Mouse (Mus musculus) frontal cortex, adult (tissue): ENCODE measurements at regions not wholly inside any gene's neighbourhood (a gene's known extent, or its start where the extent isn't known, plus 50 kb on each side); places are given as distances from the start of the nearest gene placed in this dataset.

Source experiments
- ATAC-seq: cut with Nextera tagmentation; 2 replicates; pipeline ENCODE4 v1.9.2; 2017; ENCODE audit warnings: mild to moderate bottlenecking, moderate library complexity, mixed read lengths; ENCODE audit not compliant: low TSS enrichment

DNA sequence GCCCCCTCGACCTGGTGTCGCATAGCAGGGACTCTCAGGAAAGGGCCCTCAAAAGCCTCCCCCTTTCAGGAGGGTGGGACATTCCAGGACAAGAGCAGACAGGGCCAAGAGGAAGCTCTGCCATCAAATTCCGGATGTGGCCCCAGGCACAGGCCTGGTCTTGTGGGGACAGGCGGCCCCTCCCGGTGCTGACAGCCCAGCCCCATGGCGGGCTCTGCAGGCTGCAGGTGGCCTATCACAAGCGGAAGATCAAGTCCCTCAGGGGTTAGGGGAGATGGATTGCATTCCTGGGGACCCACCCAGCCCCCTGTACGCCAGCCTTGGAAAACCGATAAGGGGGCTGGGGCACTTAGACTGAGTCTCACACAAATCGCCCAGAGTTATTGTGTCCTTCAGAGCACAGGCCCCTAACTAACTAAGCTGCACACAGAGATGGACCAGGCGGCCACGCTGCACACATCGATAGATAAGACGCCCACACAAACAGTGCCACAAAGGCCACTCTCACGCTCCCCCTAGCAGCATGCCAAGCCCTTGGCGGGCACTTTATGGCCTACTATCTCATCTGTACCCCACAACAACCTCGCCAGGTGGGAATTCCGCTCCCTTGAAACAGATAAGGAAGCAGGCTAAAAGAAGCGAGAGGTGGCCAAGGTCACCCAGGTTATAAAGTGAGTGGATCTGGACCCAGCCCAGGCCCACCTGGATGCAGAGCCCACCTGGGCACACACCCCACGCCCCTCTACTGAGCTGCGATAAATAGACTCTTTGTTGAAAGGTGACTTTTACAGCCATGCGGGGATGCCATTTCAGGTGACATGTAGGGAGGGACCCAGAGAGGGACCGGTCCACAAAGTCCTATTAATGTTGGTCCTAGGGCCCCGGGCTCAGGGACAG is 55.5 kb downstream of the Gm5294 start:
- no peak for ATAC-seq

DNA sequence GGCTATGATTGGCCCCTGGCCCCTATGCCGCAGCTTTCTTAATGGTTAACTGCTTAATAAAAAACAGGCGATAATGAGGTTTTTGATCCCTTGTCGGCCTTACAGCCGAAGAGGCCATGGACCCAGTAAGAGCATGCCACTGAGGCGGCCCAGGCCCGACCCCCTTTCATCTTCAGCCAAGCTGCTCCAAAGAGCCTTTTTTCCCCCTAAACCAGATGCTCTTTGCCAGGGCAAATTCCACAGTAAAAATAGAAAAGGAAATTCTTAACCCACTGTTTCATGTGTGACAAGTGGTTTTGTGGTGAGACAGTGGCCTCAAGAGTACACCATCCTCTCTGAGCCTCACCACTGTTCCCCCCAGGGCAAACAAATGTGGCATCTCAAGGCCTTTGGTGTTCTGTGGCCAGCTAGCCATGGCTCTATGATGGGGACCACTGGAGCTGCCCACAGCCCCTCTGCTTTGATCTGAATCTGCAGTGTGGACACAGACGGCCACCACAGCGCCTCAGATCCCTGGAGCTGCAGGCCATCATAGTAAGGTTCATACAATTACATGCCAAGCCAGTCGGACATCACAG is 61.9 kb downstream of the Gm5294 start:
- ATAC-seq: no peak

- ATAC-seq: no peak
Observed at GRCm38 (mm10) chr5:138883573-138883972, 63.7 kb downstream of the Gm5294 start.

GRCm38 (mm10) chr5:138885905-138886304 is 66.0 kb downstream of the Gm5294 start:
- ATAC-seq: no peak

DNA sequence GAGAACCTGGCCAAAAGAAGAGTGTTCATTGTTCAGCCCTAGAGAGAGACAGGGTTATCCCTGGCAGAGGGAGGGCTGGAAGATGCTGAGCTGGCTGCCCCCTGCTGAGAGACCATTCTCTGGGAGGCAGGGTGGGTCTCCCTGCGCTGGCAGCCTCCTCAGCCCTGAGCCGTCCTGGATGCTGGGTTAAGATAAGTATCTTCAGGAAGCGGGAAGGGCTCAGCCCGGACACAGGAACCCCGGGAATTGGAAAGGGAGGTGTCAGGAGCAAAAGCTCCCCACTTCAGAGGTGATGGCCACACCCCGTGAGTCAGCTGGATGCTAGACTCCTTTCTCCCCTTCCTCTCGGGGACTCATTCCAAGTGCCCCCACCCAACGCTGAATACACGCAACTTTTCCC is 68.9 kb downstream of the Gm5294 start:
- ATAC-seq: no peak

- ATAC-seq: peak; percentile 62; the same call in 1 of the 2 replicates
Observed at GRCm38 (mm10) chr5:138889760-138890159, 69.9 kb downstream of the Gm5294 start.

GRCm38 (mm10) chr5:138894496-138894895 is 74.6 kb downstream of the Gm5294 start:
- peak; percentile 93 for ATAC-seq

DNA sequence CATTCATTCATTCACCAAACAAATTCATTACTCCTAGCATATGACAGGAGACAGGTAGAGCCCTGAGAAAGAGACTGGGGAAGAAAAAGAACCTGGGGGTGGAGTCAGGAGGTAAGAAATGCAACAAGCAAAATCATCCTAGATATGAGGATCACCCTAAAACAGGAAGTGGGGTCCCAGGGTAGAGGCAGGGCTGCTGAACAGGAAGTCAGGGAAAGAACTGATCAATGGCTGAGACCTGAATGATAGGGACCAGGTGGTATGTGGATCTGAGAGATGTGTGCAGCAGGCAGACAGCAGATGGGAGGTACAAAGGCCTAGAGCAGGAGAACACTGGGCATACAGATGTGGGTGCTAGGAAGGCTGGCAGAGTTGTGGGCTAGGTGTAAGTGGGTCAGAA is 77.4 kb downstream of the Gm5294 start:
- no peak for ATAC-seq

DNA sequence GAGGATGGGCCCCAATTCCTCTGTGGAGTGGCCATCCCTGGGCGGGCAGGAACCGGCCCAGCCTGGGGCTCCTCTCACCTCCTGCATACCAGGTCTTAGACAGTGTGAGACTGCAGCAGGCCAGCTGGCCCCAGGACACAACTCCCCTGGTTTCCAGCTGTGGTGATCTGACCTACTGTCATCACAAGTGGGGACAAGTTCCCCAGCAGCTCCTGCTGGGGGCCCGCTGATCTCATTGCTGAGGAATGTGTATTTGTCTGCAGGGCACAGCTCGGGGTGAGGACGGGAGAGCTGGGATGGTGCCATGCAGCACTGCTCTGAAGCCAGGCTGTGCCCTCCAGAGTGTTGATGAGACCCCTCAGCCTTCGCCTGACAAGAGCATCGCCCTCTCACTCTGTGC is 78.6 kb downstream of the Gm5294 start:
- no peak for ATAC-seq

DNA sequence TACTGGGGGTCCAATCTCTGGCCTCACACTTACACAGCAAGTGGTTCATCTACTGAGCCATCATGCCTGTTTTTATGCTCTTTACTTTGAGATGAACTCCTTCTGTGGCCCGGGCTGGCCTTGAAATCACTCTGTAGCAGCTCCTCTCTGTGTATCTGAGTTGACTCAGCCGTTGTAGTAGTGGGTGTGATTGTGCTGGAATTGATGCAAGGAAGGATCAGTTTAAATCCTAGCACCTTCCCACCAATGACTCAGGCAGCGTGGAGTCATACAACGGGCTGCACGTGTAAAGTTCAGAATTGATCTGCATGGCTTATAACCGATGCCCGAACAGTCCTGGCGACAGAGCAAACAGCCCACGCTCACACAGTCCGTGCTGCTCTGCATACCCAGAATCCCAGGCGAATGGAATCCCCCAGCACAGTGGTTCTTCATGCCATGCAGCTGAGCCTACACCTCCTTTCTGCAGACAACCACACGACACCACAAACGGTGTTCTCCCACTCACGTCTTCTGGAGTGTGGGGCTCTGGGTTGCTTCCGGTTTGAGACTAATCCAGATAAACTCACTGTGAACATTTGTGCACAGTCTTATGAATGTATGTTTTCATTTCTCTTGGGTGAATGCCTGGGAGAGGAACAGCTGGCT is 81.2 kb downstream of the Gm5294 start:
- peak; percentile 95 for ATAC-seq

DNA sequence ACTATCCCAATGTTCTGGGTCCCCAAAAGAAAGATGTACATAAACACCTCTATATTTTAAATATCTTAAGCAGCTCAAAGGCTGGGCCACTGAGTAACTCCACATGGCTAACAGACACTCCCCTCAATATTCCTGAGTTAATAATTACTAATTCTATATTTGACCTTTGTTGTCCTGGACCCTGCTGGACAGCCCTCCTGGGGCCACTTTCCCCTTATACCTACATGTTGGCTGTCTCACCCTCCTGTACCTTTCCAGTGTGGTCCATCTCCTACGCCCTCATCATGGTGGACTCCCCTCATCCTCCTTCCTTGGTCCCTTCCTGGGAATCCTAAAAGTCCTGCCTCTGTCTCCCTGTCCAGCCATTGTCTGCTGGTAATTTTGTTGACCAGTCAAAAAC is 82.4 kb downstream of the Gm5294 start:
- no peak for ATAC-seq

DNA sequence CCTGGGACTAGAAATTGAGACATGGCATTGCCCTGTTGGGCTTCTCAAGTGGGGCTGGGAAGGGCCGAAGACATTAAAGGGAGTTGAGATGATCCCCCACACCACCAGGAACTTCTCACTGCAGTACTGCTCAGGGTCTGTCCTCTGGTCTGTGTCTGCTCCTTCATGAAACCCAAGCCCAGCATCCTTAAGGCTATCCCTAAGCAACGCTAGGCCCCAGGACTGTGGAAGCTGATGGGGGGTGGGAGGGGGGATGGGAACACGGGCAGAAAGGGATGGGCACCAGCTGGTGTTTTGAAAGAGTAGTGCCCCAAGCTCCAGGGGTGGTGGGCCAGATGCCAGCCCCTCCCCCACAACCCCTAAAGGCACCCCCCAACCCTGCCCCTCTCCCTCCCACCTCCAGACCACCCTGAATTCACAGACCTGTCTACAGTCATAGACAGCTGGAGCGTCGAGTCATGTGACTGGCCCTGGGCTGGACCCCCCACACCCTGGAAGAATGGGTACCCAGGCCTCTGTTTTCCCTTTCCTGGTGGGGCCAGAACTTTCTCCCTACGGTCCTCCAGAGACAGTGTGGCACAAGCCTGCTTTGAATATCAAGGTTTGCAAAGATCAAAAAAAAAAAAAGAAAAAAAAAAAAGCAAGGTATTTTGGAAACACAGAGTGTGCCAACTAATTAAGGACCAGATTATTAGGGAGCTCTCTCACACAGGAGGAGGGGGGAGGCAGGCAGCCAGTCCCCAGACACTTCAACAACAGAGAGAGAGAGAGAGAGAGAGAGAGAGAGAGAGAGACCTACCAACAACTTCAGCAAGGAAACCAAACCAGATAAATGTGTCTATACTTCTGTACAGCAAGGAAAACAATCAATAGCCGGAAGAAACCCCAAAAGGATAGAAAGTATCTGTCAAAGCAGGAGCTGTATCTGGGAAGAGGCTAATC is 85.1 kb downstream of the Pdgfa start:
- no peak for ATAC-seq

DNA sequence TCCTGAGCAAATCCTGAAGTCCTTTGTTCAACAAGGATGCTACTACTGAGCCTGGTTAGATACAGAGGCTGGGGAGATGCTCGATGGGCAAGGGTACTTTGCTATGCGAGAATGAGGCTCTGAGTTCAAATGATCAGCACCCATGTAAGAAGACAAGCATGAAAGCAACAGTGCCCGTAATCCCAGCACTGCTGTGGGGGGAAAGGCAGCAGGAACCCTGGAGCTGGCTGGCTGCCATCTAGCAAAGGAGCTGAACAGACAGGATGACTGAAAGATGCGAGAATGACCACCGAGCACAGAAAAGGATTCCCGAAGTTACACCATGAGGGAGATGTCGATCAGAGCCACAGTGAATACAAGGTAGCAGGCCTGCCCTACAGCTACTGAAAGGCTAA is 84.5 kb downstream of the Pdgfa start:
- no peak for ATAC-seq

GRCm38 (mm10) chr5:138915068-138915467 is 82.1 kb downstream of the Pdgfa start:
- ATAC-seq: no peak

DNA sequence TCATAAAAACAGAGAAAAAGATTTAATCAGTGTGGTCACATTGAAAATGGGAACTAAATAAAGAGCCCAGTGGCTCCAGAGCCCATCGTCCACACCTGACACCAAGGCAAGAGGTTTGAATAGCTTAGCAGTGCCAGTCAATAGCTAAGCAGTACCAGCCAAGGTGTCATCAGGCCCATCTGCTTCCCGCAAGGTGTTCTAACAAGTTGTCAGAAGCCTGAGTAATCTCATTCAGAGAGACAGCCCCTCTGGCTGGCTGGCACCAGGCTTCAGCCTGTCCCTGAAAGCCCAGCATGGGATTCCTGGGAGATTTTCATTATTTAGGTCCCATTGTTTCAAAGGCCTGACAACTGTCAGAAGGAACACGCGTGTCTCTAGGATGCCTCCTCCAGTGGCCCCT is 81.7 kb downstream of the Pdgfa start:
- ATAC-seq: no peak

DNA sequence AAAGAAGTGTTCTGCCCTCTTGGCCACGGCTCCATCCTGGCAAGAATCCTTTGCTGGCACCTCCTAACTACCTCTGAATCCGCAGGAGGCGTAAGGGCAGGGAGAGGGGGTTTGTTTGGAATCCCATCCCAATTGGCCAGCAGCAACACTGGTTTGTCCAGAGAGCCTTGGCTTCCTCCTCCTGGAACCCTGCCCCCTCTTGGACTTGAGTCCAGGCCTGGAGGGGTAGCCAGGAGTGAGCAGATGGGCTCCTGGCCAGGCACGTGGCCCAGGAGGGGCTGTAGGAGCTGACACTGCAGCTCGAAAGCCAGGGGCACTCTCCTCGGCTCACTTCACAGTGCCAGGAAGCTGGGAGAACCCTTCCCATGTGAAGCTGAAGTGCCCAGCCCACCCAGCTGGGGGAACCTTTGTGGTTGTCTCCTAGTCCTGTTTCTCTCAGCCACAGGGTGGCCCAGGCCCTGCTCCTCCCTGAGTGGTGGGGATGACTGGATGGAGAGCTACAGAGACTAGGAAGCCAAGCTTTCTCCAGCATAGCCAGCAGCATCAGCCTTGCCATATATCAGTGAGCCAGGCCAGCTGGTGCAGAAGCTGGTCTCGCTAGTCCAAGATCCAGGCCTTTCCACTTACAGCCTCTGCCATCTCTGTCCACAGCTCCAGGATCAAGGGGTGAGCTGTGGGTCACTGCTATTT is 76.9 kb downstream of the Pdgfa start:
- peak; percentile 27; the same call in 1 of the 2 replicates for ATAC-seq

- ATAC-seq: no peak
Observed at GRCm38 (mm10) chr5:138922116-138922515, 75.1 kb downstream of the Pdgfa start.
